Comparison of ENCODE assay signal across 9 mouse cellular contexts in genomic region chr7:16239554-16239997, GRCm38 (mm10). TPM values are rescaled to one million over a fixed set of nuclear protein-coding genes. Genes with fewer than 3 reads are reported as not detected.
DNase-seq lines count a peak whose midpoint lies in the region; ATAC-seq and TF ChIP-seq lines count a peak whose summit lies in the region.
"Had no signal": no experiment of that assay in that cellular context is flagged by ENCODE, and none has a peak within 500 bp of the region (broad histone marks: within the 10 kb centered on the region; RNA-seq: fewer than 3 reads in every experiment).

No protein-coding gene starts in this region.

- no peaks in the 10 kb centered on the region for H3K4me1 ChIP-seq in kidney, postnatal 0 days (replicated peaks; ENCODE audit: insufficient read depth, low read length)
- H3K4me1 ChIP-seq in liver, embryonic 12.5 days, result peaks cover 53% of the 10 kb centered on the region
- H3K4me1 ChIP-seq in forebrain, embryonic 15.5 days, result no peaks in the 10 kb centered on the region

- H3K4me3 ChIP-seq in kidney, postnatal 0 days (replicated peaks; ENCODE audit: low read depth, low read length), result no peak overlapping the region
- peak overlapping the region; percentile 46 for H3K4me3 ChIP-seq in liver, embryonic 12.5 days
- no peak overlapping the region for H3K4me3 ChIP-seq in forebrain, embryonic 15.5 days
- H3K4me3 ChIP-seq: lung, embryonic 15.5 days had no signal

- TF ChIP-seq CTCF in kidney, postnatal 0 days (IDR thresholded peaks at IDR 0.05; ENCODE audit: low read depth), result no peak

- H3K27me3 ChIP-seq in kidney, postnatal 0 days (ENCODE audit: insufficient read depth, low read length), result no peaks in the 10 kb centered on the region
- no peaks in the 10 kb centered on the region for H3K27me3 ChIP-seq in liver, embryonic 12.5 days (replicated peaks)
- H3K27me3 ChIP-seq in forebrain, embryonic 15.5 days, result no peaks in the 10 kb centered on the region
- H3K27me3 ChIP-seq: lung, embryonic 15.5 days had no signal

- ATAC-seq in kidney, postnatal 0 days (replicated peaks; ENCODE audit: low FRiP score, low read depth), result no peak
- 0 out of 2 replicates have a peak, but pooled peaks have one; percentile 11 for ATAC-seq in liver, embryonic 12.5 days
- no peak for ATAC-seq in forebrain, embryonic 15.5 days (replicated peaks)

- WGBS in kidney, postnatal 0 days, result 21% methylated on average over 9 of the region's 9 CpGs
- WGBS in liver, embryonic 12.5 days (ENCODE audit: insufficient replicate concordance), result 38% methylated on average over 9 of the region's 9 CpGs
- WGBS in forebrain, embryonic 15.5 days, result 78% methylated on average over 9 of the region's 9 CpGs

- no peak overlapping the region for H3K27ac ChIP-seq in kidney, postnatal 0 days
- H3K27ac ChIP-seq in liver, embryonic 12.5 days, result peak overlapping the region; percentile 85
- no peak overlapping the region for H3K27ac ChIP-seq in forebrain, embryonic 15.5 days (replicated peaks)
- H3K27ac ChIP-seq: lung, embryonic 15.5 days had no signal

- peak; percentile 24 for DNase-seq in kidney, postnatal 0 days (ENCODE audit: low spot score)
- DNase-seq in kidney, adult 9 months, result no peak
- peak; percentile 49 for DNase-seq in gastrocnemius, postnatal 14 days
- peak; percentile 89 to 90 for DNase-seq in spleen, postnatal 36 days (ENCODE audit: low spot score in 2 of 2)
- no peak for DNase-seq in layer of hippocampus, postnatal 14 days (ENCODE audit: low spot score in 2 of 2)
- no peak for DNase-seq in right cerebral cortex, postnatal 25 days

- no peak overlapping the region for H3K4me2 ChIP-seq in kidney, postnatal 0 days (ENCODE audit: low read length)
- peak overlapping the region; percentile 66 for H3K4me2 ChIP-seq in liver, embryonic 12.5 days
- no peak overlapping the region for H3K4me2 ChIP-seq in forebrain, embryonic 15.5 days (replicated peaks)
- H3K4me2 ChIP-seq: lung, embryonic 15.5 days had no signal

- no peak overlapping the region for H3K9ac ChIP-seq in kidney, postnatal 0 days (ENCODE audit: low read depth, low read length)
- H3K9ac ChIP-seq in liver, embryonic 12.5 days, result peak overlapping the region; percentile 67
- H3K9ac ChIP-seq in forebrain, embryonic 15.5 days (replicated peaks), result no peak overlapping the region
- H3K9ac ChIP-seq: lung, embryonic 15.5 days had no signal

- intact Hi-C loops in gastrocnemius, postnatal 14 days (cut with DNase I; ENCODE audit: low total_unique reads), result no loop called here

- H3K36me3 ChIP-seq in kidney, postnatal 0 days (ENCODE audit: insufficient read depth, low read length), result no peaks in the 10 kb centered on the region
- H3K36me3 ChIP-seq in liver, embryonic 12.5 days, result peaks cover 20% of the 10 kb centered on the region
- H3K36me3 ChIP-seq in forebrain, embryonic 15.5 days, result no peaks in the 10 kb centered on the region
- H3K36me3 ChIP-seq: lung, embryonic 15.5 days had no signal

- no peaks in the 10 kb centered on the region for H3K9me3 ChIP-seq in kidney, postnatal 0 days (replicated peaks; ENCODE audit: low read length)
- H3K9me3 ChIP-seq in liver, embryonic 12.5 days (replicated peaks), result no peaks in the 10 kb centered on the region
- H3K9me3 ChIP-seq in forebrain, embryonic 15.5 days, result no peaks in the 10 kb centered on the region
- H3K9me3 ChIP-seq: lung, embryonic 15.5 days had no signal

RNA-seq across cellular contexts. Expression of gene C5ar2, which starts 4.4 kb away (rescaled TPM):
- polyA plus RNA-seq in kidney, postnatal 0 days (2015; fragmentation: Nextera tagmentation; extraction: Ambion mirVana), result 0.08 and 0.11 TPM in 2 replicates
- total RNA-seq in gastrocnemius, postnatal 14 days (2021), result under 1 TPM; 0.20 to 0.27 TPM
- 1.6 and 1.7 TPM in 2 replicates for polyA plus RNA-seq in liver, embryonic 12.5 days (2016; fragmentation: Nextera tagmentation; extraction: Ambion mirVana)
- polyA plus RNA-seq in forebrain, embryonic 15.5 days (2015; fragmentation: Nextera tagmentation; extraction: Ambion mirVana), result 0.06 TPM in 1 of 2 replicates, not detected in the other
- total RNA-seq in layer of hippocampus, postnatal 14 days (2021), result under 1 TPM; 0.48 to 0.55 TPM

RNA-seq across cellular contexts. Expression of gene Dhx34, which starts 17.7 kb away (rescaled TPM):
- 11.6 and 12.1 TPM in 2 replicates for polyA plus RNA-seq in kidney, postnatal 0 days (2015; fragmentation: Nextera tagmentation; extraction: Ambion mirVana)
- 1 to 10 TPM; 4.2 to 4.6 TPM for total RNA-seq in gastrocnemius, postnatal 14 days (2021)
- 9.5 and 9.6 TPM in 2 replicates for polyA plus RNA-seq in liver, embryonic 12.5 days (2016; fragmentation: Nextera tagmentation; extraction: Ambion mirVana)
- polyA plus RNA-seq in forebrain, embryonic 15.5 days (2015; fragmentation: Nextera tagmentation; extraction: Ambion mirVana), result 15.3 and 17.4 TPM in 2 replicates
- total RNA-seq in layer of hippocampus, postnatal 14 days (2021), result 10 to 100 TPM in 1 of 2 experiments, 1 to 10 TPM in 1; 9.4 to 12.5 TPM

RNA-seq across cellular contexts. Expression of gene C5ar1, which starts 19.8 kb away (rescaled TPM):
- 3.1 and 3.4 TPM in 2 replicates for polyA plus RNA-seq in kidney, postnatal 0 days (2015; fragmentation: Nextera tagmentation; extraction: Ambion mirVana)
- total RNA-seq in gastrocnemius, postnatal 14 days (2021), result 1 to 10 TPM; 2.6 to 3.1 TPM
- polyA plus RNA-seq in liver, embryonic 12.5 days (2016; fragmentation: Nextera tagmentation; extraction: Ambion mirVana), result 1.7 and 2.1 TPM in 2 replicates
- polyA plus RNA-seq in forebrain, embryonic 15.5 days (2015; fragmentation: Nextera tagmentation; extraction: Ambion mirVana), result 1.1 and 1.3 TPM in 2 replicates
- 1 to 10 TPM in 1 of 2 experiments, under 1 TPM in 1; 0.74 to 2.0 TPM for total RNA-seq in layer of hippocampus, postnatal 14 days (2021)

RNA-seq across cellular contexts. Expression of gene Inafm1, which starts 33.8 kb away (rescaled TPM):
- polyA plus RNA-seq in kidney, postnatal 0 days (2015; fragmentation: Nextera tagmentation; extraction: Ambion mirVana), result 28.2 and 32.0 TPM in 2 replicates
- 10 to 100 TPM; 11.1 to 12.4 TPM for total RNA-seq in gastrocnemius, postnatal 14 days (2021)
- 8.6 and 8.8 TPM in 2 replicates for polyA plus RNA-seq in liver, embryonic 12.5 days (2016; fragmentation: Nextera tagmentation; extraction: Ambion mirVana)
- 27.0 and 27.5 TPM in 2 replicates for polyA plus RNA-seq in forebrain, embryonic 15.5 days (2015; fragmentation: Nextera tagmentation; extraction: Ambion mirVana)
- 10 to 100 TPM; 28.1 to 31.2 TPM for total RNA-seq in layer of hippocampus, postnatal 14 days (2021)

RNA-seq across cellular contexts. Expression of gene Ccdc9, which starts 47.0 kb away (rescaled TPM):
- polyA plus RNA-seq in kidney, postnatal 0 days (2015; fragmentation: Nextera tagmentation; extraction: Ambion mirVana), result 14.2 and 17.1 TPM in 2 replicates
- total RNA-seq in gastrocnemius, postnatal 14 days (2021), result 10 to 100 TPM; 30.1 to 32.8 TPM
- polyA plus RNA-seq in liver, embryonic 12.5 days (2016; fragmentation: Nextera tagmentation; extraction: Ambion mirVana), result 29.7 and 30.0 TPM in 2 replicates
- 31.1 and 35.5 TPM in 2 replicates for polyA plus RNA-seq in forebrain, embryonic 15.5 days (2015; fragmentation: Nextera tagmentation; extraction: Ambion mirVana)
- total RNA-seq in layer of hippocampus, postnatal 14 days (2021), result 10 to 100 TPM; 84.3 to 84.5 TPM

Comparison
In these comparisons a context has a peak if more than half of its experiments do, and no peak if none do; other contexts are left out.
1. DNase-seq: peak in kidney, postnatal 0 days (single experiment), gastrocnemius, postnatal 14 days (single experiment) and spleen, postnatal 36 days (2 of 2); none in kidney, adult 9 months (single experiment), layer of hippocampus, postnatal 14 days (0 of 2) and right cerebral cortex, postnatal 25 days (single experiment).